Mouse (Mus musculus) kidney, postnatal 14 days (tissue): ENCODE measurements at regions not wholly inside any gene's neighbourhood (a gene's known extent, or its start where the extent isn't known, plus 50 kb on each side); places are given as distances from the start of the nearest gene placed in this dataset.

Source experiments
- DNase-seq: peaks from one replicate; pipeline ENCODE4 v3.0.0; 2022; ENCODE audit warnings: mixed read lengths

- no peak for DNase-seq
These were observed 2177.0 kb downstream of the 9330182O14Rik start for GRCm38 (mm10) chr15:42311166-42311565.

GRCm38 (mm10) chr15:42320349-42320748 is 2186.2 kb downstream of the 9330182O14Rik start:
- no peak for DNase-seq

DNA sequence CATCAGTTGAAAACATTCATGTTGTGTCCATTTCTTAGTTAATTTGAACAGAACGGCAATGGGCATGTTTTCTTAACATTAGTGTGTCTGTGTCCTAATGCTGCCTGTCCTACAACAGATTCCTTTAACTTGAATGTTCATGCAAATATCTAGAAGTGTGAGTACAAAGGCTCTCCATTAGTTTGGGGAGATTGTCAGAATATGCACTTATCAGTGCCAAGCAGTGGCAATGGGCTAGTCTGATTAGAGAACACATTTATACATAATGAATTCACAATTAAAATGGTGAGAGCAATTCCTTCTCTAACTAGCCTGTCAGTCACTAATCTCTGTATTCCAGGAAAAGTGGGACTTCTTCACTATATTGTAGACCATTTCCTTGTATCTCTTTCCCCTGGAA is 2188.8 kb downstream of the 9330182O14Rik start:
- DNase-seq = no peak

- DNase-seq = no peak
These were observed 2191.1 kb downstream of the 9330182O14Rik start for GRCm38 (mm10) chr15:42325221-42325620.

DNA sequence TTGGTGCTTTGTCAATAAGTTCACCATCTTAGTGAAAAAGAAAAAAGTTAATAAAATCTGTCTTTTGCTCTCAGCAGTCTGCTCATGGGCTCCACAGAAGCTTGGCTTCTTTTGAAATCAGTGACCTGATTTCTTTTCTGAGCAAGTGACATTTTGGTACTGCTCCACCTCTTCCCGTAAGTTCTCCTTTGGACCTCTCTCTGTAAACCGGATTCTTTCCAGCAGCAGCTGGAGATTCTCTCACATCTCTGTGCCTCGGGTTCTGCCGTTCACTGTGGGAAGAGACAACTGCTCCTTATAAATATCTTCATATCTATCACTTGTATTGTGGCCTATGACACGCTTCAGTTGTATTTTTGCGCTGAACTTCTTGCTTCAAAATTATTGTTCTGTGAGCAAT is 2194.4 kb downstream of the 9330182O14Rik start:
- DNase-seq = no peak

- no peak for DNase-seq
These were observed 2195.6 kb downstream of the 9330182O14Rik start for GRCm38 (mm10) chr15:42329742-42330141.

GRCm38 (mm10) chr15:42333642-42334041 is 2199.5 kb downstream of the 9330182O14Rik start:
- no peak for DNase-seq

- no peak for DNase-seq
These were observed 2212.0 kb downstream of the 9330182O14Rik start for GRCm38 (mm10) chr15:42346131-42346530.

DNA sequence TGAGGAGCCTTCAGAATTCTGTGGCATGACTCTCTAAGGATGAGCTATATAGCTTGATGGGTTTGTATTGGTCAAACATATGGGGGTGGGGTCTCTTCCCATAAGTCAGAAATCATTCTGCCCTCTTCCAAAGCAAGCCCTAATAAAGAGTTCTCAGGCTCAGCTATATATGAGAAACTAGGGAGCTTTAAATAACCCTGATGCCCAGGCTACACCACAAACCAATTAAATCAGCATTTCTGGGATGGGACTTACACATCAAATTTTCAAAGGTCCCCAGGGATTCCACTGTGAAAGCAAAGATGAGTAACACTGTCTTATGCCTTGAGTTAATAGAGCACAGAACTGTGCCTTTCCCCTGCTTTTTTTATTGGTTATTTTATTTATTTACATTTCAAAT is 2227.7 kb downstream of the 9330182O14Rik start:
- DNase-seq = no peak

DNA sequence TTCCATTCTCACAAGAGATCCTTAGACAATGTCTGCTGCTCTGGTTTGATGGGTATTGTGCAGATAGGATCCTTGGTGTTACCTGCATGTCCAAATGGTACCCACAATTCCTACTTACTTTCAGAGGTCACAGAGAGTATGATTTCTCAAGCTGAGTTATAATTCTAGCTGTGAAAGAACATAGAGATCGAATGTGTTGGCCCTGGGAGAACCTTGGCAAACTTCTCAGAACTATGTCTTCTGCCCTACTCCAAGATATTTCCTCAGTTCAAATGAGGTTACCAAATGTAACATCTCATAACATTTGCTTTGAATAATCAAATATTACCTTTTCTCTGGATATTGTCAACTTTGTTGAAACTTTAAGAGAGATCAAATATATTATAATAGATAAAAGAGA is 2230.8 kb downstream of the 9330182O14Rik start:
- DNase-seq = no peak

DNA sequence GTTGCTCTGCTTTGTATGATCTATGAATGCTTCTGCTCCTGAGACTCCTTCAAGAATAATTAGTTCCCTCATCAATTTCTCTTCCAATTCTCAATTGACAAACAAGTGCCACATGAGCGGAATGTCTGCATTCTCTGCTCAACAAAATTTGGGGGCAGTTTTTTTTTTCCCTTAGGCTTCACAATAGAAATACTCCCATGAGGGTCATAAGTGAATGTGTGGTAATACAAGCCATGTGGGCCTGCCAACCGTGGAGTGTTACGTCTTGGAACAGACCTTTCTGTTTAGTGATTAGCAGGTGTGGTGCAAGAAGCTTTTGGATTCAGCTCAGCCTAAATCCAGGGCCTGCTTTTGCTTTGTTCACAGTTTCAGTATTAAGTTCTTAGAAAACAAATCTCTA is 2232.6 kb downstream of the 9330182O14Rik start:
- no peak for DNase-seq

GRCm38 (mm10) chr15:42369603-42370002 is 2235.4 kb downstream of the 9330182O14Rik start:
- DNase-seq = no peak

DNA sequence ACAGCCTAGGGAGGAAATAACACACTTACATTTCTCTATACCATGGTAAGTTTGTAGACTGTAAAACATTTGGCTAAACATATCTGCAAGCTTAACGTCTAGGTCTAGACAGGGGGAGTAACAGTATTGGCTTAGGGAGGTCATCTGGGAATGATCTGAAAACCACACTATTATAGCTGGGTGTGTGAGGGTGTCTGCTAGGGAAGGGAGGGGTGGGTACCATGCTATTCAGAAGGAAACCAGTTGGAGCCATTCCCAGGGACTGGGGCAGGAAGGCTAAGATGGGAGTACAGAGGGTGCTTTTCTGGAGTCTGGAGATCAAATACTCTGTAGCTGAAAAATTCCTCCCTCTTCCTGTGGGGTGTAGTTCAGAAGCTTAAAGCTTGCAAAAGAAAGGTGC is 2235.9 kb downstream of the 9330182O14Rik start:
- DNase-seq = no peak

- DNase-seq = peak; percentile 32
These were observed 2238.6 kb downstream of the 9330182O14Rik start for GRCm38 (mm10) chr15:42372704-42373286.
